Mouse (Mus musculus) heart, embryonic 11.5 days (tissue): ENCODE measurements around the gene Chst14. TPM values are rescaled to one million over a fixed set of nuclear protein-coding genes. Genes with fewer than 3 reads are reported as not detected.

Experiments used
- ATAC-seq: fragments of 200-750 bp; cut with Nextera tagmentation; replicated peaks from 2 replicates; pipeline ENCODE4 v1.8.0; 2017; ENCODE audit warnings: moderate library complexity; ENCODE audit not compliant: insufficient number of reproducible peaks, low FRiP score, low TSS enrichment
- H3K27ac ChIP-seq: fragments of 300-500 bp; sonication (generic); 2 replicates; pipeline ENCODE4 v1.5.1; 2014; ENCODE audit warnings: mild to moderate bottlenecking, low read depth, low read length
- H3K27me3 ChIP-seq: fragments of 300-500 bp; sonication (generic); 2 replicates; pipeline ENCODE4 v1.6.1; 2014; ENCODE audit warnings: mild to moderate bottlenecking, low read length, mixed read lengths; ENCODE audit not compliant: control insufficient read depth, insufficient read depth
- H3K36me3 ChIP-seq: fragments of 300-500 bp; sonication (generic); 2 replicates; pipeline ENCODE4 v1.6.1; 2014; ENCODE audit warnings: mild to moderate bottlenecking, low read length, moderate library complexity, mixed read lengths; ENCODE audit not compliant: control insufficient read depth, insufficient read depth
- H3K4me1 ChIP-seq: fragments of 300-500 bp; sonication (generic); 2 replicates; pipeline ENCODE4 v1.6.1; 2014; ENCODE audit warnings: low read length; ENCODE audit not compliant: control insufficient read depth, insufficient read depth
- H3K4me2 ChIP-seq: fragments of 300-500 bp; sonication (generic); 2 replicates; pipeline ENCODE4 v1.6.1; 2014; ENCODE audit warnings: mild to moderate bottlenecking, moderate library complexity
- H3K4me3 ChIP-seq: fragments of 300-500 bp; sonication (generic); 2 replicates; pipeline ENCODE4 v1.5.1; 2014; ENCODE audit warnings: low read depth, low read length
- H3K9ac ChIP-seq: fragments of 300-500 bp; sonication (generic); 2 replicates; pipeline ENCODE4 v1.6.1; 2014; ENCODE audit warnings: mild to moderate bottlenecking, low read depth, low read length, moderate library complexity
- H3K9me3 ChIP-seq: fragments of 300-500 bp; sonication (generic); replicated peaks from 2 replicates; pipeline ENCODE4 v1.6.1; 2016; ENCODE audit warnings: low read length; ENCODE audit not compliant: control insufficient read depth
- WGBS: fragments of 180-500 bp; shearing (Covaris S2); extraction: QIAGEN DNeasy Blood & Tissue Kit; methylation state at CpG from one replicate; pipeline ENCODE4 v1.1.7; 2014; ENCODE audit not compliant: insufficient replicate concordance; 5-methylcytosine and 5-hydroxymethylcytosine counted together
- polyA plus RNA-seq: library from polyadenylated mRNA; unstranded; fragments of >200 nt; fragmentation: Nextera tagmentation; extraction: Ambion mirVana; gene quantifications from 2 replicates; pipeline ENCODE4 v1.2.1, GENCODE M21; 2014

The Chst14 gene
- polyA plus RNA-seq, 1 experiment from 2014 or later: 19.6 TPM

- 37% methylated on average over 9 of the region's 9 CpGs for WGBS
- H3K4me2 ChIP-seq: peak overlapping the region; percentile 22; the same call in 1 of the 2 replicates
- no peak overlapping the region for H3K4me3 ChIP-seq
- H3K9me3 ChIP-seq: no peaks in the 10 kb centered on the region
- H3K27ac ChIP-seq: no peak overlapping the region
- H3K9ac ChIP-seq: no peak overlapping the region
- no peaks in the 10 kb centered on the region; the same call in 1 of the 2 replicates for H3K4me1 ChIP-seq
- ATAC-seq: no peak
- H3K27me3 ChIP-seq: no peaks in the 10 kb centered on the region
- H3K36me3 ChIP-seq: no peaks in the 10 kb centered on the region
Measured at GRCm38 (mm10) chr2:118963007-118963675, 36.8 kb downstream of the Chst14 start.

- 34% methylated on average over 7 of the region's 7 CpGs for WGBS
- Histone ChIP-seq H3K9me3 (no peaks in the 10 kb centered on the region), H3K4me3 (no peak overlapping the region), H3K36me3 (no peaks in the 10 kb centered on the region), H3K4me2 (peak overlapping the region; percentile 22; the same call in 1 of the 2 replicates), H3K27ac (no peak overlapping the region), H3K4me1 (no peaks in the 10 kb centered on the region; the same call in 1 of the 2 replicates), H3K27me3 (no peaks in the 10 kb centered on the region), H3K9ac (no peak overlapping the region)
- no peak for ATAC-seq
Measured at GRCm38 (mm10) chr2:118963676-118964012, 37.3 kb downstream of the Chst14 start.

DNA sequence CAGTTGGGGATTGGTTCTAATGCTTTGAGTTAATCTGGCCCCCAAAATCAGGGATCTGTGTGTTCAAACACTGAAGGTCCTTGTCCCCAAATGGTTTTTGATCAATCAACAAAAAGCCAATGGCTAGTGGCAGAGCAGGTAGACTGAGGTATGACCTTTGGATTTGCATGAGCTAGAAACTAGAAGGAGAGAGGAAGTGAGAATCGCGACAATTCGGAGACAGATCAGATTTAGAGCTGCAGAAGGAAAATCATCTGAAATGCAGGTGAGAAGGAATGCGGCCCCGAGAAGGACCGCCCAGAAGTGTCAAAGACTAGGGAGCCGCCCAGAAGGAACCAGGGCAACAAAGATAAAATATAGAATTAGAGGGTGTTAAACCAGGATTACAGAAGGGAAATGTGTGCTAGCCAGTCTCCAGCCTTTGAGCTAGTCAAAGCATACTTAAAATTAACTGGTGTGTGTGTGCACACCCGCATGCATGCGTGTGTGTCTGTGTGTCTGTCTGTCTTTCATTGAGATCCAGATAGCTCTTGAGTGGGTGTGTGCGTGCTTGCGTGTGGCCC lies 43.4 kb downstream of the Chst14 start:
- WGBS: 71% methylated on average over 11 of the region's 11 CpGs
- no peaks in the 10 kb centered on the region for H3K9me3 ChIP-seq
- no peak overlapping the region for H3K9ac ChIP-seq
- H3K4me2 ChIP-seq: no peak overlapping the region
- H3K27me3 ChIP-seq: peaks cover 17% of the 10 kb centered on the region
- no peak overlapping the region for H3K4me3 ChIP-seq
- H3K4me1 ChIP-seq: no peaks in the 10 kb centered on the region
- H3K36me3 ChIP-seq: no peaks in the 10 kb centered on the region
- ATAC-seq: no peak
- H3K27ac ChIP-seq: no peak overlapping the region

- no peaks in the 10 kb centered on the region for H3K9me3 ChIP-seq
- H3K4me1 ChIP-seq: 0 out of 2 replicates have a peak, but pooled peaks cover 10% of the 10 kb centered on the region
- no peak overlapping the region for H3K27ac ChIP-seq
- no peak for ATAC-seq
- no peak overlapping the region for H3K4me2 ChIP-seq
- H3K4me3 ChIP-seq: no peak overlapping the region
- no peaks in the 10 kb centered on the region for H3K36me3 ChIP-seq
- 73% methylated on average over 5 of the region's 5 CpGs for WGBS
- no peak overlapping the region for H3K9ac ChIP-seq
- peaks cover 26% of the 10 kb centered on the region for H3K27me3 ChIP-seq
Measured at GRCm38 (mm10) chr2:118972048-118972447, 45.8 kb downstream of the Chst14 start.

GRCm38 (mm10) chr2:118972687-118973376 lies 46.5 kb downstream of the Chst14 start:
- H3K27me3 ChIP-seq: peaks cover 26% of the 10 kb centered on the region
- H3K4me1 ChIP-seq: 0 out of 2 replicates have a peak, but pooled peaks cover 10% of the 10 kb centered on the region
- H3K4me2 ChIP-seq: peak overlapping the region; percentile 81
- peak overlapping the region; percentile 61 for H3K9ac ChIP-seq
- H3K27ac ChIP-seq: no peak overlapping the region
- H3K4me3 ChIP-seq: peak overlapping the region; percentile 36
- H3K9me3 ChIP-seq: no peaks in the 10 kb centered on the region
- ATAC-seq: peak; percentile 75; the same call in 1 of the 2 replicates
- WGBS: 1% methylated on average over 33 of the region's 33 CpGs
- no peaks in the 10 kb centered on the region for H3K36me3 ChIP-seq

DNA sequence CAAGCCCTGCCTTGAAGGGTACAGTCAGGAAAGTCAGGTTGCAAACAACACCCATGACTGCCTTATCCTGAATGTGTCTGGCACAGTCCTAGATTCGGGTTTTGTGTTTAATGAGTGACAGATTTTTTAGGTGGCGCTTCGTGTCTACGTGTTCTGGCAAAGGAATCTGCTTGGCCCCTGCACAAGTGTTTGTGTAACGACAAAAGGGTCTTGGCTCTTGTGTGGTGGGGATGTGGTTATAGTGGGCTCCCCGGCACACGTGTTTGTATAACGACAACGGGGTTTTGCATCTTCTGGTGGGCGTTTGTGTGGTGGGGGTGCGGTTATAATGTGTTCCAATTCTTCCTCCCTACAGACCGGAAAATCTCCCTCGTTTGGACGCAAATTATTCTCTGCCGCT lies 49.6 kb downstream of the Chst14 start:
- H3K27me3 ChIP-seq: peaks cover 23% of the 10 kb centered on the region
- H3K9me3 ChIP-seq: no peaks in the 10 kb centered on the region
- H3K4me2 ChIP-seq: peak overlapping the region; percentile 78
- H3K4me3 ChIP-seq: peak overlapping the region; percentile 51
- H3K9ac ChIP-seq: peak overlapping the region; percentile 69
- 0 out of 2 replicates have a peak, but pooled peaks cover 10% of the 10 kb centered on the region for H3K4me1 ChIP-seq
- no peaks in the 10 kb centered on the region for H3K36me3 ChIP-seq
- ATAC-seq: no peak
- WGBS: 8% methylated on average over 15 of the region's 15 CpGs
- H3K27ac ChIP-seq: no peak overlapping the region

DNA sequence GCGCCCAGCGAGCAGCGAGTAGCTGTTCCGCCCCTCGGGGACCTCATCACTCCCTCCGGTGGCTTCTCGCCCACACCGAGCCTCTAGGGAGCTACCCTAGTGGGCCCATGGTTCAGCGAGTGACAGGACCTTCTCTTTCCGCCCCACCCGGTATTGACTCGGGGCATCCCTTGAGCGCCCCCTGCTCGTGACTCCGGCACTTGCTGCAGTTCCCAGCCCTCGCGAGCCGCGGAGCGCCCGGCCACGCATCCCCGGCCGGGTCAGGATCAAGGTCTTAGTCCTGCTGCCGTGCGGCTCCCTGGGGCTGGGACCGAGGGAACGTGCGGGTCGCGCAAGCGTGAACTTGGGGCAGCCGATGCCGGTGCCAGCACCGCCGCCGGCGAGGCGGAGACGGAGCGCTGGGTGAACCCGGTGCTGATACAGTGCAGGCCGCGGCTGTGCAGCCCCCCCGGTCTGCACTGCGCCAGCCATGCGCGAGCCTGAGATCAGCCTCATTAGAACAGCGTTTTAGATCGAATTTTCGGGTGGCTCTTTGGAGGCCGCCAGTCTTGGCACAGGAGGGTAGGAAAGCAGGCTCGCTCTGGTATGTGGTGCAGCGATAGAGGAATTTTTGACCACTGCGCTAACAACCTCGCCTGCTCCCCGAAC lies 50.1 kb downstream of the Chst14 start:
- H3K36me3 ChIP-seq: no peaks in the 10 kb centered on the region
- peak; percentile 69 for ATAC-seq

DNA sequence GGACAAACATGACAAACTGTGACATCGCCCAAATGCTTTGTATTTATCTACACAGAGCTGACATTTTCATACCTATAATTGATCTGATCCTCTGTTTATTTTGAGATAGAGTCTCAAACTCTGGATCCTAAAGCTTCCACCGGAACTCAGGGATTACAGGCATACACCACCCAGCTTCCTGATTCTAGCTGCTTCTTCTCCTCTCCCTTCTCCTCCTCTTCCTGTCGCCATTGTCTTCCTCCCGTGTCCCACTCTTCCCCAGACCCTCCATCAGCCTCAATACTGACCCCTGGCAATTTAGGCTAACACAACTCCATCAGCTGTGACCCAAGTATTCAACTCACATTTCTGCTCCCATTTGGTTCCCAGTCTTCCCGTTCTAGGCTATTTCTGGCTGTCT lies 50.6 kb downstream of the Chst14 start:
- 11% methylated on average over 5 of the region's 5 CpGs for WGBS
- Histone ChIP-seq H3K36me3 (no peaks in the 10 kb centered on the region), H3K9me3 (no peaks in the 10 kb centered on the region), H3K4me2 (peak overlapping the region; percentile 78), H3K4me3 (peak overlapping the region; percentile 51), H3K27me3 (peaks cover 23% of the 10 kb centered on the region), H3K9ac (peak overlapping the region; percentile 69), H3K4me1 (0 out of 2 replicates have a peak, but pooled peaks cover 10% of the 10 kb centered on the region), H3K27ac (no peak overlapping the region)
- no peak for ATAC-seq

More for the DNA sequence above, 50.1 kb downstream of the Chst14 start:
- peak overlapping the region; percentile 69 for H3K9ac ChIP-seq
- H3K27me3 ChIP-seq: peaks cover 23% of the 10 kb centered on the region
- H3K9me3 ChIP-seq: no peaks in the 10 kb centered on the region
- WGBS: under 1% methylated on average over 57 of the region's 57 CpGs
- peak overlapping the region; percentile 78 for H3K4me2 ChIP-seq
- no peak overlapping the region for H3K27ac ChIP-seq
- peak overlapping the region; percentile 51 for H3K4me3 ChIP-seq
- 0 out of 2 replicates have a peak, but pooled peaks cover 10% of the 10 kb centered on the region for H3K4me1 ChIP-seq
